Mouse (Mus musculus): ENCODE data around the gene Frat1. TPM values are rescaled to one million over a fixed set of nuclear protein-coding genes. Genes with fewer than 3 reads are reported as not detected.

Frat1 gene
- total and polyA plus RNA-seq, 2 experiments from 2014 or later, result 33.0 to 34.3 TPM

GRCm38 (mm10) chr19:41810074-41810473 is 19.7 kb upstream of the Frat1 start:
- Histone ChIP-seq H3K27me3 (ENCODE audit: insufficient read depth, low read length) (no peaks in the 10 kb centered on the region), H3K9ac (replicated peaks; ENCODE audit: low read length, poor library complexity, severe bottlenecking) (no peak overlapping the region), H3K9me3 (ENCODE audit: low read length) (no peaks in the 10 kb centered on the region), H3K4me3 (ENCODE audit: low read depth, low read length) (no peak overlapping the region), H3K36me3 (ENCODE audit: insufficient read depth, low read length) (no peaks in the 10 kb centered on the region), H3K27ac (ENCODE audit: low read depth, low read length) (no peak overlapping the region), H3K4me2 (ENCODE audit: low read depth, low read length, poor library complexity, severe bottlenecking) (no peak overlapping the region), H3K4me1 (ENCODE audit: insufficient read depth, low read length) (no peaks in the 10 kb centered on the region)
- no peak for DNase-seq (ENCODE audit: low spot score)
- TF ChIP-seq CTCF (IDR thresholded peaks at IDR 0.05), result no peak
- ATAC-seq (ENCODE audit: low FRiP score), result no peak
- WGBS, result 70% methylated on average over 5 of the region's 5 CpGs

- DNase-seq (ENCODE audit: low spot score), result no peak
- H3K9ac ChIP-seq (replicated peaks; ENCODE audit: low read length, poor library complexity, severe bottlenecking), result no peak overlapping the region
- H3K36me3 ChIP-seq (ENCODE audit: insufficient read depth, low read length), result no peaks in the 10 kb centered on the region
- H3K27me3 ChIP-seq (ENCODE audit: insufficient read depth, low read length), result no peaks in the 10 kb centered on the region
- WGBS, result 93% methylated on average over 10 of the region's 10 CpGs
- H3K4me2 ChIP-seq (ENCODE audit: low read depth, low read length, poor library complexity, severe bottlenecking), result no peak overlapping the region
- no peak overlapping the region for H3K4me3 ChIP-seq (ENCODE audit: low read depth, low read length)
- H3K9me3 ChIP-seq (ENCODE audit: low read length), result no peaks in the 10 kb centered on the region
- no peak for ATAC-seq (ENCODE audit: low FRiP score)
- no peaks in the 10 kb centered on the region for H3K4me1 ChIP-seq (ENCODE audit: insufficient read depth, low read length)
- TF ChIP-seq CTCF (IDR thresholded peaks at IDR 0.05), result no peak
- no peak overlapping the region for H3K27ac ChIP-seq (ENCODE audit: low read depth, low read length)
These were observed 17.2 kb upstream of the Frat1 start for GRCm38 (mm10) chr19:41812525-41812924.

- WGBS, result 87% methylated on average over 4 of the region's 4 CpGs
These were observed 16.4 kb upstream of the Frat1 start for GRCm38 (mm10) chr19:41813374-41813773.

GRCm38 (mm10) chr19:41816410-41816809 is 13.4 kb upstream of the Frat1 start:
- no peak overlapping the region for H3K4me3 ChIP-seq (ENCODE audit: low read depth, low read length)
- no peaks in the 10 kb centered on the region for H3K4me1 ChIP-seq (ENCODE audit: insufficient read depth, low read length)
- WGBS, result 83% methylated on average over 5 of the region's 5 CpGs
- DNase-seq (ENCODE audit: low spot score), result no peak
- H3K4me2 ChIP-seq (ENCODE audit: low read depth, low read length, poor library complexity, severe bottlenecking), result no peak overlapping the region
- no peaks in the 10 kb centered on the region for H3K36me3 ChIP-seq (ENCODE audit: insufficient read depth, low read length)
- no peak overlapping the region for H3K27ac ChIP-seq (ENCODE audit: low read depth, low read length)
- no peak for ATAC-seq (ENCODE audit: low FRiP score)
- no peak for TF ChIP-seq CTCF (IDR thresholded peaks at IDR 0.05)
- no peaks in the 10 kb centered on the region for H3K9me3 ChIP-seq (ENCODE audit: low read length)
- no peaks in the 10 kb centered on the region for H3K27me3 ChIP-seq (ENCODE audit: insufficient read depth, low read length)
- no peak overlapping the region for H3K9ac ChIP-seq (replicated peaks; ENCODE audit: low read length, poor library complexity, severe bottlenecking)

More at GRCm38 (mm10) chr19:41813374-41813773, 16.4 kb upstream of the Frat1 start:
- no peaks in the 10 kb centered on the region for H3K27me3 ChIP-seq (ENCODE audit: insufficient read depth, low read length)
- no peak overlapping the region for H3K4me2 ChIP-seq (ENCODE audit: low read depth, low read length, poor library complexity, severe bottlenecking)
- H3K9ac ChIP-seq (replicated peaks; ENCODE audit: low read length, poor library complexity, severe bottlenecking), result no peak overlapping the region
- H3K9me3 ChIP-seq (ENCODE audit: low read length), result no peaks in the 10 kb centered on the region
- ATAC-seq (ENCODE audit: low FRiP score), result no peak
- DNase-seq (ENCODE audit: low spot score), result no peak
- no peak overlapping the region for H3K4me3 ChIP-seq (ENCODE audit: low read depth, low read length)
- TF ChIP-seq CTCF (IDR thresholded peaks at IDR 0.05), result no peak
- no peak overlapping the region for H3K27ac ChIP-seq (ENCODE audit: low read depth, low read length)
- H3K4me1 ChIP-seq (ENCODE audit: insufficient read depth, low read length), result no peaks in the 10 kb centered on the region
- H3K36me3 ChIP-seq (ENCODE audit: insufficient read depth, low read length), result no peaks in the 10 kb centered on the region

- no peak for ATAC-seq (ENCODE audit: low FRiP score)
- H3K27ac ChIP-seq (ENCODE audit: low read depth, low read length), result 0 out of 2 replicates have a peak overlapping the region, but pooled peaks have one; percentile 6
- WGBS, result 60% methylated on average over 5 of the region's 5 CpGs
These were observed 12.9 kb upstream of the Frat1 start for GRCm38 (mm10) chr19:41816915-41817314.

GRCm38 (mm10) chr19:41817325-41817724 is 12.4 kb upstream of the Frat1 start:
- no peak for ATAC-seq (ENCODE audit: low FRiP score)
- no peak overlapping the region for H3K4me3 ChIP-seq (ENCODE audit: low read depth, low read length)
- no peak overlapping the region for H3K9ac ChIP-seq (replicated peaks; ENCODE audit: low read length, poor library complexity, severe bottlenecking)
- no peaks in the 10 kb centered on the region for H3K36me3 ChIP-seq (ENCODE audit: insufficient read depth, low read length)
- no peaks in the 10 kb centered on the region for H3K9me3 ChIP-seq (ENCODE audit: low read length)
- no peak overlapping the region for H3K4me2 ChIP-seq (ENCODE audit: low read depth, low read length, poor library complexity, severe bottlenecking)
- H3K27ac ChIP-seq (ENCODE audit: low read depth, low read length), result 0 out of 2 replicates have a peak overlapping the region, but pooled peaks have one; percentile 6
- H3K4me1 ChIP-seq (ENCODE audit: insufficient read depth, low read length), result no peaks in the 10 kb centered on the region
- no peaks in the 10 kb centered on the region for H3K27me3 ChIP-seq (ENCODE audit: insufficient read depth, low read length)
- no peak for DNase-seq (ENCODE audit: low spot score)
- TF ChIP-seq CTCF (IDR thresholded peaks at IDR 0.05), result no peak
- 57% methylated on average over 10 of the region's 10 CpGs for WGBS

More at GRCm38 (mm10) chr19:41816915-41817314, 12.9 kb upstream of the Frat1 start:
- Histone ChIP-seq H3K27me3 (ENCODE audit: insufficient read depth, low read length) (no peaks in the 10 kb centered on the region), H3K4me2 (ENCODE audit: low read depth, low read length, poor library complexity, severe bottlenecking) (no peak overlapping the region), H3K9me3 (ENCODE audit: low read length) (no peaks in the 10 kb centered on the region), H3K9ac (replicated peaks; ENCODE audit: low read length, poor library complexity, severe bottlenecking) (no peak overlapping the region), H3K4me1 (ENCODE audit: insufficient read depth, low read length) (no peaks in the 10 kb centered on the region), H3K4me3 (ENCODE audit: low read depth, low read length) (no peak overlapping the region), H3K36me3 (ENCODE audit: insufficient read depth, low read length) (no peaks in the 10 kb centered on the region)
- no peak for DNase-seq (ENCODE audit: low spot score)
- TF ChIP-seq CTCF (IDR thresholded peaks at IDR 0.05), result no peak
